In the genomic region with DNA sequence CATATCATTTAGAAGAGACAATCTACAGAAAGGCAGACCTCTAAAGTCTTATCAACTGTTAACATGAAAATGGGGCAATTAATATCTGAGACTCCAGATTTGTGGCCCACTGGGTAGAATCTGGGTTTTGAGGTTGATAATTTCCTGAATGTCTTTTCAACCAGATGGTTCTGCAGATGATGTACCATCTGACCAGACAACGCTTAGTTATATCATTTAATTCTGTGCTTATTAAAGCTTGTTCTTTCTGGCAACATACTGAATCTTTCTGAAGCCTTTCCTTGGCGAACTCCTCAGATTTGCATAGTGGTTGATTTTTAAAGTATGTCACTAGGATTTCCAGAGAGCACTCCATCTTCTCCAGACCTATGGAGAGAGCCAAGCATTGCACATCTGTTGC, we compare ENCODE assay signal across 21 mouse cellular contexts.
"Had no signal": no experiment of that assay in that cellular context is flagged by ENCODE, and none has a peak within 500 bp of the region (broad histone marks: within the 10 kb centered on the region; RNA-seq: fewer than 3 reads in every experiment).

No protein-coding gene starts in this region.

- H3K27me3 ChIP-seq: kidney, embryonic 15.5 days; limb, embryonic 13.5 days; liver, embryonic 12.5 days; liver, embryonic 15.5 days; lung, embryonic 15.5 days; megakaryocyte, embryonic 14.5 days; midbrain, embryonic 13.5 days; neural tube, embryonic 13.5 days had no signal

- H3K4me1 ChIP-seq: kidney, embryonic 15.5 days; limb, embryonic 10.5 days; limb, embryonic 13.5 days; liver, embryonic 12.5 days; liver, embryonic 15.5 days; lung, embryonic 15.5 days; megakaryocyte, embryonic 14.5 days; midbrain, embryonic 10.5 days; midbrain, embryonic 13.5 days; neural tube, embryonic 13.5 days had no signal

- H3K36me3 ChIP-seq: kidney, embryonic 15.5 days; limb, embryonic 10.5 days; limb, embryonic 13.5 days; liver, embryonic 12.5 days; liver, embryonic 15.5 days; lung, embryonic 15.5 days; midbrain, embryonic 10.5 days; midbrain, embryonic 13.5 days; neural tube, embryonic 13.5 days had no signal

- H3K27ac ChIP-seq: kidney, embryonic 15.5 days; limb, embryonic 10.5 days; limb, embryonic 13.5 days; liver, embryonic 12.5 days; liver, embryonic 15.5 days; lung, embryonic 15.5 days; midbrain, embryonic 10.5 days; midbrain, embryonic 13.5 days; neural tube, embryonic 13.5 days had no signal

- ATAC-seq: liver, embryonic 12.5 days; midbrain, embryonic 13.5 days; midbrain, embryonic 16.5 days had no signal

- DNase-seq: kidney, adult 8-10 months; kidney, postnatal 10 days; kidney, postnatal 36 days; liver; lung, adult 18-20 months; lung, postnatal 10 days; lung, postnatal 36 days; thymus, adult 18-20 months; thymus, postnatal 36 days had no signal

- H3K4me2 ChIP-seq: kidney, embryonic 15.5 days; limb, embryonic 13.5 days; liver, embryonic 12.5 days; liver, embryonic 15.5 days; lung, embryonic 15.5 days; midbrain, embryonic 13.5 days; neural tube, embryonic 13.5 days had no signal

- H3K9ac ChIP-seq: kidney, embryonic 15.5 days; limb, embryonic 13.5 days; liver, embryonic 12.5 days; liver, embryonic 15.5 days; lung, embryonic 15.5 days; midbrain, embryonic 13.5 days; neural tube, embryonic 13.5 days had no signal

- H3K9me3 ChIP-seq: kidney, embryonic 15.5 days; limb, embryonic 10.5 days; liver, embryonic 12.5 days; liver, embryonic 15.5 days; lung, embryonic 15.5 days; megakaryocyte, embryonic 14.5 days; midbrain, embryonic 10.5 days; midbrain, embryonic 13.5 days; neural tube, embryonic 13.5 days had no signal

- H3K4me3 ChIP-seq: kidney, embryonic 15.5 days; limb, embryonic 10.5 days; limb, embryonic 13.5 days; liver, embryonic 12.5 days; liver, embryonic 15.5 days; lung, embryonic 15.5 days; megakaryocyte, embryonic 14.5 days; midbrain, embryonic 10.5 days; midbrain, embryonic 13.5 days; myocyte; neural tube, embryonic 13.5 days had no signal
